Mouse (Mus musculus): ENCODE data around the gene Gcm1.

The Gcm1 gene

DNA sequence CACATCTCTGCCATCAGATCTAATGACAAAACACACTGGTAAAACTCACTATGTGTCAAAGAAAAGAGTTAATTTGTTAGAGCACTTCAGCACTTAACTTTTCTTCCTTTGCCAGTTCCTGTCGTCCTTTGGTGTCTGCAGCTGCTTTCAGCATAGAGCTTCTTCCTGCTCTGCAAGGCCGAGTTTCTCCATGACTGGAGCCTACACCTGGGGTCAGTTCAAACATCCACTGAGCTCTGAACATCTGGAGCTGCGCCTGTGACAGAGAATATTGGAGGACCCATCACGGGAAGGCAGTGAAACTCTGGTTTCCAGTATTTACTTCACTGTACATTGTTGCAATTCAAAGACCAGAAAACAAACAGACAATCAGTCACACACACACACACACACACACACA, 49.7 kb downstream of the Gcm1 start:
- no peak for DNase-seq (ENCODE audit: low spot score)

DNA sequence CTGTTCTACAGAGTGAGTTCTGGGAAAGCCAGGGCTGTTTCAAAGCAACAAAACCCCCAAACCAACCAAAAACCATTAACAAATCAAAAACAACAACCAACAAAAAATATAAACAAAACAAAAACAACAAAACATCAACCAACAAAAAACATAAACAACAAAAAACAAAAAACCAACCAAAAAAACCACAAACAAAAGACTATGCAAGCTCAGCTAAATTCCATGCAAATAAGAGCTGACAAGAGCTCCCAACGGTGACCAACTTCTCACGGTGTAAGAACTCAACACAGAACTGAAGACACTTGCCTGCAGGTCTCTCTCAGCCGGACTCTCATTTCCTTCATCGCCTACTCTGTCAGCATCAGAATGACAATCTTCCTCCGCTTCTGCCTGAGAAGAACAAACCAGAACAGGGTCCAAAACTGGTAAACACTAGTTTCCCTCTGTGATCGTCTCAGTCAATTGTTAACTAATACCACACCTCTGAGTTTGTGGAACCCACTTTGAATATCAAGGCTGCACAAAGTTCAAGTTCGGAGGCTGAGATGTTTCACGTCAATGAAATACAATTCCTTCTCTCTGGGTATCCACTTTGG, 52.3 kb downstream of the Gcm1 start:
- DNase-seq (ENCODE audit: low spot score), result no peak

DNA sequence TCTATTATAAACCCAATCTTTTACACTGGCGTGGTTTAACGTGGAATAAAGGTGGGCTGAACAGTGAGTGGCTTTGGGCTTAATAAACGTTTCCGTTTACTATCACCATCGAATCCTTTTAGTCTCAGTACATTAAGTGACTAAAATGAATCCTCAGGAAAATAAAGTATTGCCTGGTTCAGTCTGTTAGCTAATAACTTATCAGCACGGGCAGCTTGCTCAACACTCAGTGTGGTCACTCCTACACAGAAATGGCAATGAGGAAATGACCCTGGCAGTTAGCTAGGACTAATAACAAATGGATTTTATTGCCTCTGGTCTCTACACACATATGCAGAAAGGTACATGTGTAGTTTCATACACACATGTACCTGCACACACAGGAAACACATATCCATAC, 53.2 kb downstream of the Gcm1 start:
- DNase-seq (ENCODE audit: low spot score), result peak; percentile 18

DNA sequence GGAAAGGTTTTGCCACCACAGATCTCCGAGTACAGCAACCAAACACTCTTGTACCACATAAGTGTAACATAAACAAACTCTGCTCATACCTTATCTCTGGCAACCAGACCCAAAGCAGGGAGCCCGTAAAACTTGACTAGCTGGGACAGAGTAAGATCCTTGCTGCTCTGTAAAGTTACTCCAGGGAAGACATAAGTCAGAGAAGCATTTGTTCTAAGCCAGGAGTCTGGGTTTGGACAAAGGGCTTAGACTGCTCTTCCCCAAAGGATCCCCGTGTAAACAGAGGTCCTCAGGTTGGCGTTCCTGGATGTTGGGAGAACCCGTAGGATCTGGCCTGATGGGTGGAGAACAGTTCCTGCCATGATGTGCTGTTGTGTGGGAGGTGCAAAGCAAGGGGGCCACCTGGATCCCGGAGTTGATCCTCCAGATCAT, 53.8 kb downstream of the Gcm1 start:
- DNase-seq (ENCODE audit: low spot score), result peak; percentile 63

DNA sequence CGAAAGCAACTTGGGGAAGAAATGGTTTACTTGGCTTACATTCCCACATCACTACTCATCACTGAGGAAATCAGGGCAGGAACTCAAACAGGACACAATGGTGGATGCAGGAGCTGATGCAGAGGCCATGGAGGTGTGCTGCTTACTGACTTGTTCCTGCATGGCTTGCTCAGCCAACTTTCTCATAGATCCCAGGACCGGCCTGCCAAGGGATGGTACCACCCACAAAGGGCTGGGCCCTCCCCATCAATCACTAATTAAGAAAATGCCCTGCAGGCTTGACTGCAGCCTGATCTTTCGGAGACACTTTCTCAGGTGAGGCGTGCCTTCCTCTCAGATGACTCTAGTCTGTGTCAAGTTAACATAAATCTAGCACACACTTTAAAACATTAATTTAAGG, 55.1 kb downstream of the Gcm1 start:
- peak; percentile 23 for DNase-seq (ENCODE audit: low spot score)

DNA sequence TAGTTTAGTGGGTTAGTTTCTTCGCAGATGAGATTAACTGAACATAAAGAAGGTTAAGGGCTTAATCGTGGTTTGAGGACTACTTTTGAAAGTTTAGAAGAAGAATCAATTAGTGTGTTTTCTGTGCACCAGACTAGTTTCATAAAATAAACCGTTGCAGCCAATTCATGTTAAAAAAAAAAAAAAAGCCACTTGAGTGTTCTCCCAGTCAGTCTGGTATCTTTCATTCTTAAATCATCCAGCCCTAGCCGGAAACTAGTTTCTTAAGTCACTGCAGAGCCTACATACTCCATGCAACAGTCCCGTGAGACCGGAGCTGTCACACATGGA, 55.8 kb downstream of the Gcm1 start:
- DNase-seq (ENCODE audit: low spot score), result no peak

DNA sequence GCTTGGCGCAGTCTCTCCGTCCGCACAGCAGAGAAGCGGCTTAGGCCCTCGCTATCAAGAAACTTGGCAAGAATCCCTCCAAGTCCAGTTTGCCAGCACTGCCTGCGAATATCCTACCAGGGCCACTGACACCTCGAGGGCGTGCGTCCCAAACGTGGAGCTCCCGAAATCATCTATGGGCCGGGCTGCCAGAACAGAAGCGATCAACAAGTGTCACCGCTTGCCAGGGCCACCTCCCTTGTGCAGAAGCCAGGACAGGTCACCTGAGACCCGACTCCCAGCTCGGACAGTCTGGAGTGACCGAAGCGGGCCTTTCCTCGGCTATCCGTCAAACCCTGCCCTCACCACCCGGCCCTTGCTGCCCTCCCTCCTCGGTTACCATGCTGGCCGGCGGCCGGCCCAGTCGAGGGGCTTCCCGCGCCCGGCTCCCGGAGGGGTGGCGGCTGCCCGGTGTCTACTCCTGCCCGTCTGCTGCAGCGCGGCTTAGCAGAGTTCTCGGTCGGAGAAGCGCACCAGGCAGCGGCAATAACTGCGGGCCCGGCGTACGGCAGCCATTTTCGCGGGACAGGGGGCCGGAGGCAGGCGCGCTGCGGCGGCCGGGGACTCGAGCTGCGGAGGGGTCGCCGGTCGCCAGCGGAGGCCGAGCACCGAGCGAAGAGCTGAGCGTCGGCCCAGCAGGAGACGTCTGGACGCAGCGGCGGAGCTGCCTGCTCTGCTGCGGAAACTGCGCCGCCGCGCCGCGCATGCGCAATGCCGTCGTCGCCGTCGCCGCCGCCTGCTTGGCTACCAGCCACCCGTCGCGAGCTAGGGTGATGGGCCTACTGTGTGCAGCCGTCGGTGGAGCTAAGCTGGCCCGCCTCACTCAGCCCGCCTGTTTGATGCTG, 56.4 kb downstream of the Gcm1 start:
- DNase-seq (ENCODE audit: low spot score), result peak; percentile 84

DNA sequence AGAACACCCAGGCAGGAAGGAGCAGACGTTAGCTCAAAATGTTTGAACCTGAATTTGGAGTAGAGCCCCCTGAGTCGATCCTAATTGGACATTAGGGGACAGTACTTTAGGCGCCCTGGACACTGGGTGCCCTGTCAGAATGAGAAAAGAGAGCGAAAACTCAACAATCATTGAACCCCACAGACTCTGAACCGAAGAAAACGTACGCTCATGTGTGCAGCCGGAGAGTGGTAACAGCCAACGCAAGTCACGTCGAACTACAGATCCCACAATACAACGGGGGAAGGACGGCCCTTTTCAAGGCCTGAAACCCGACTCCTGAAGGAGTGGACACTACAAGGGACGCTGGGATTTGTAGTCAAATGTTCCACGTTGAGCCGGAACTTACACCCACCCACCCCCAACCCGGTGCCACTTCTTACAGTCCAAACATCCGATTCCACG, 57.1 kb downstream of the Gcm1 start, which contains the start of the genes Fbxo9 and Ick:
Fbxo9 (minus strand) TSS at position 270 of the 444 bp plus-strand sequence.
Ick (plus strand) TSS at position 397 of the 444 bp plus-strand sequence.
- DNase-seq (ENCODE audit: low spot score), result peak; percentile 79

DNA sequence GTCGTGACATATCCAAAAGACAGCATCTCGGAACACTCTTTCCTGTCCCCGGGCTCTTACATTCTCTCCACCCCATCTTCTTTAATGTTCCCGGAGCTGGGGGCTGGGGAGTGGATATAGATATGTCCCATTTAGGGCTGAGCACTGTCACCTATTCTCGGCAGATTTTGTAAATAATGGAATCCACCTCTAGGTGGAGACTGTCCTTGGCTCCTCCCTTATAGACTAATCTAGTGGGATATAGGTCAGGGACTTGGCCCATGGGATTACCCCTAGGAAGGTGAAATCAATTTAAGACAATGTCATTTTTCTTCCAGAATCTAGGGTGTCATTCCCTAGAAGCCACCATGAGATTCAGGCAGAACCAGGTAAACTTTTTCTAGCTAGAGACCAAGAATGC, 57.9 kb downstream of the Gcm1 start:
- no peak for DNase-seq (ENCODE audit: low spot score)

DNA sequence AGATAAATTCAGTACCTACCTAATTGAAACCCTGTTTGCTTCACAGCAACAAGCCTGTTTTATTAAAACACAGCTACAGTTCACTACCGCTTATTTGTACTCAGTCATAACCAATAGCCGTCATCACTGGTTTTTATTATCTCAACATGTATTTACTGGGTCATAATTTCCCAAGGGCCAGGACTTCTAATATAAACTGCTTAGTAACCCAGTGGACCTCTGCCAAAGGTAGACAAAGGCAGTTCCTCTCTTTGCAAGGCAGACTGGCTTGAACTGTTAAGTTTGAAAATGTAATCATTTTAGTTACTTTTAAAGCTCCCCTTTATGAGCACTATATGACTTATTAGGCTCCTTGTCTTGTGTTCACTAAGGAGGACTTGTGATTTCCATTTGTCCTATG, 59.7 kb downstream of the Gcm1 start:
- no peak for DNase-seq (ENCODE audit: low spot score)

DNA sequence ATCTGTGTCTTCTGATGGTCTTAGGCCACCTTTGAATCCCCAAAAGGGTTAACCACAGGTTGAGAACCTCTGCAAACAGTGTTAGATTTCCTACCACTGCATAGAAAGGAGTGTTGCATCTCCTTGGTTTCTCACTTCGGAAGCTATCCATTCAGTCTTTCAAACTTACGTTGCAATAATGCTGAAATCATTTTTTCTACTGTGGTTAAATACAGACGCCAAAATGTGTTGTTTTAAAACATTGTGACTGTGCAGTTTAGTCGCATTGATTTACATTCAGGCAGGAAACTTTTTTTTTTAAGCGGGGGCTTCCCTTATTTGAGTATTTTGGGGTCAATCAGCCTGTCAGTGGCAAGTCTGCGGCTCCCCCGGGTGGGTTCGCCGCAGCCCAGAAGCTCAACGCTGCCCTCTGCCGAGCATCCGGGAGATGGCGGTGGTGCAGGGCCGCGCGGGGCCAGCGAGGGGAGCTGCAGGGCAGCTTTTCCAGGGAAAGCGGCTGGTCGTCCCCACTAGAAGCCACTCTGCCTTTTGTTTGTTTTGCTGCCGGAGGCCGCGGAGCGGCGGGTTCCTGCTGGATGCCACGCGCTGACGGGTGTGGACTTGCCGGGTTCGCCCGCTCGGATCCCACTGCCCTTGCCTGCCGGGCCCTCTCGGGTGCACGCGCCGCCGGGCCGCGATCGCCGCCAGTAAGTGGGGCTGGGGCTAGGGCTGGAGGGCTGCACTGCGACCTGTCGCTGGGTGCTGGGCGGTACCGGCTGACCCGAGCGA, 61.2 kb downstream of the Gcm1 start:
- peak; percentile 86 for DNase-seq (ENCODE audit: low spot score)

DNA sequence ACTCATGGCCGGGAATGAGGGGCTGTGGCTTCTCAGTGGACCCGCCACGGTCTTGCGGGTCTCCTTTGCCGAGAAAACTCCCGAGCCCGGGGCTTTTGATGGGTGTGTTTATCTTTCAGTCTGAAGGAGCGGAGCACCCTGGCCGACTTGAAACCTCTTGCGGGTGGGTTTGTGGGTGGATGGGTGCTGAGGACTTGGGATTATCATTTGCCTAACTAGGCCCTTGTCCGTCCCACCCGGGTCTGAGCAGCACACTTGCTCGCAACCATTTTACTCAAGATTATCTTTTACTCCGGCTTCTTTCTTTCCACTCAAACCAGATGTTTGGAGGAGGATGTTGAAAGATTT, 61.8 kb downstream of the Gcm1 start:
- DNase-seq (ENCODE audit: low spot score), result no peak
